In genomic region chr6:49036275-49037267, GRCm38 (mm10) we compare ENCODE assay signal across 8 mouse cellular contexts. TPM values are rescaled to one million over a fixed set of nuclear protein-coding genes. Genes with fewer than 3 reads are reported as not detected.
A peak's percentile ranks its signal among the peaks of the same experiment; 100 is the strongest.
DNase-seq lines count a peak whose midpoint lies in the region; ATAC-seq lines count a peak whose summit lies in the region.

Gene Gpnmb (plus strand): TSS chr6:49036546.

- no peak within 1 kb of the TSS; the same call in 1 of the 2 replicates for H3K4me2 ChIP-seq in midbrain, embryonic 11.5 days
- H3K4me2 ChIP-seq in hindbrain, embryonic 13.5 days = peak within 1 kb of the TSS; percentile 6; the same call in 1 of the 2 replicates

- H3K27me3 ChIP-seq in midbrain, embryonic 10.5 days (ENCODE audit: low read depth, poor library complexity, severe bottlenecking) = peaks cover 27% of the 10 kb centered on the region
- no peaks in the 10 kb centered on the region; the same call in 1 of the 2 replicates for H3K27me3 ChIP-seq in midbrain, embryonic 11.5 days (ENCODE audit: control insufficient read depth, insufficient read depth, low read length)
- peaks cover 35% of the 10 kb centered on the region for H3K27me3 ChIP-seq in hindbrain, embryonic 13.5 days

- H3K9ac ChIP-seq in midbrain, embryonic 11.5 days (ENCODE audit: low read length) = no peak within 1 kb of the TSS
- H3K9ac ChIP-seq in hindbrain, embryonic 13.5 days = no peak within 1 kb of the TSS

- no peak for ATAC-seq in midbrain, embryonic 11.5 days (ENCODE audit: low FRiP score)
- no peak for ATAC-seq in hindbrain, embryonic 13.5 days (ENCODE audit: low FRiP score)

- H3K4me1 ChIP-seq in midbrain, embryonic 10.5 days = peaks cover 15% of the 10 kb centered on the region
- H3K4me1 ChIP-seq in midbrain, embryonic 11.5 days (ENCODE audit: control insufficient read depth, insufficient read depth, low read length) = no peaks in the 10 kb centered on the region
- H3K4me1 ChIP-seq in brown adipose tissue, adult 24 weeks (ENCODE audit: control insufficient read depth, insufficient read depth, insufficient read length, low read length) = no peaks in the 10 kb centered on the region
- peaks cover 4% of the 10 kb centered on the region for H3K4me1 ChIP-seq in hindbrain, embryonic 13.5 days (replicated peaks)

- DNase-seq in midbrain, embryonic 10.5 days (ENCODE audit: low spot score) = no peak
- no peak for DNase-seq in midbrain, embryonic 11.5 days (ENCODE audit: low spot score, missing footprints)
- peak; percentile 37 for DNase-seq in lung, postnatal 36 days
- no peak for DNase-seq in frontal cortex, postnatal 10 days (ENCODE audit: low spot score in 2 of 2)
- DNase-seq in layer of hippocampus, adult 8-10 months (ENCODE audit: low spot score in 2 of 2) = no peak
- no peak for DNase-seq in adrenal gland, postnatal 4 days (ENCODE audit: low spot score in 2 of 2)

- no peaks in the 10 kb centered on the region for H3K36me3 ChIP-seq in midbrain, embryonic 10.5 days
- no peaks in the 10 kb centered on the region for H3K36me3 ChIP-seq in midbrain, embryonic 11.5 days (ENCODE audit: control insufficient read depth, insufficient read depth, low read length)
- H3K36me3 ChIP-seq in hindbrain, embryonic 13.5 days = no peaks in the 10 kb centered on the region

- H3K27ac ChIP-seq in midbrain, embryonic 10.5 days (replicated peaks) = peak within 1 kb of the TSS; percentile 42; the same call in 1 of the 2 replicates
- no peak within 1 kb of the TSS for H3K27ac ChIP-seq in midbrain, embryonic 11.5 days (ENCODE audit: low read depth, low read length)
- H3K27ac ChIP-seq in brown adipose tissue, adult 24 weeks (replicated peaks; ENCODE audit: low read depth, low read length) = no peak within 1 kb of the TSS; the same call in 1 of the 2 replicates
- H3K27ac ChIP-seq in hindbrain, embryonic 13.5 days = no peak within 1 kb of the TSS

- WGBS in midbrain, embryonic 10.5 days = 49% methylated on average over 28 of the region's 28 CpGs
- WGBS in midbrain, embryonic 11.5 days = 47% methylated on average over 28 of the region's 28 CpGs
- WGBS in hindbrain, embryonic 13.5 days = 49% methylated on average over 28 of the region's 28 CpGs

- peak within 1 kb of the TSS; percentile 26 for H3K4me3 ChIP-seq in midbrain, embryonic 10.5 days
- H3K4me3 ChIP-seq in midbrain, embryonic 11.5 days (ENCODE audit: low read depth, low read length) = no peak within 1 kb of the TSS
- H3K4me3 ChIP-seq in brown adipose tissue, adult 24 weeks (ENCODE audit: insufficient read depth, low read depth, low read length) = peak within 1 kb of the TSS; percentile 29
- H3K4me3 ChIP-seq in hindbrain, embryonic 13.5 days = no peak within 1 kb of the TSS

- no peaks in the 10 kb centered on the region for H3K9me3 ChIP-seq in midbrain, embryonic 10.5 days (replicated peaks)
- H3K9me3 ChIP-seq in midbrain, embryonic 11.5 days (ENCODE audit: control insufficient read depth, low read length) = no peaks in the 10 kb centered on the region
- no peaks in the 10 kb centered on the region for H3K9me3 ChIP-seq in hindbrain, embryonic 13.5 days

RNA-seq across cellular contexts. Expression of gene Gpnmb, which starts in this region (rescaled TPM):
- polyA plus RNA-seq in midbrain, embryonic 10.5 days (2016; fragmentation: Nextera tagmentation; extraction: Ambion mirVana) = 0.79 and 0.96 TPM in 2 replicates
- polyA plus RNA-seq in midbrain, embryonic 11.5 days (2014; fragmentation: Nextera tagmentation; extraction: Ambion mirVana) = 0.74 and 0.94 TPM in 2 replicates
- 2.8 and 3.4 TPM in 2 replicates for polyA plus RNA-seq in brown adipose tissue, adult 24 weeks (2012; ENCODE audit: insufficient read depth, insufficient read length, missing spikeins)
- 0.12 and 0.16 TPM in 2 replicates for polyA plus RNA-seq in hindbrain, embryonic 13.5 days (2015; fragmentation: Nextera tagmentation; extraction: Ambion mirVana)
- total RNA-seq in layer of hippocampus, adult 8-10 months (2022) = 10 to 100 TPM in 2 of 4 experiments, 1 to 10 TPM in 2; 3.5 to 67.0 (median 21.0) TPM
- 1 to 10 TPM in 1 of 2 experiments, under 1 TPM in 1; 0.92 to 1.1 TPM for total RNA-seq in adrenal gland, postnatal 4 days (2021)

Comparison
In these comparisons a context has a peak if more than half of its experiments do, and no peak if none do; other contexts are left out.
1. H3K4me3 ChIP-seq: peak in midbrain, embryonic 10.5 days (single experiment) and brown adipose tissue, adult 24 weeks (single experiment); none in midbrain, embryonic 11.5 days (single experiment) and hindbrain, embryonic 13.5 days (single experiment).